Mouse (Mus musculus) small intestine, adult 2 months (tissue): ENCODE results near the gene Vrk3. TPM values are rescaled to one million over a fixed set of nuclear protein-coding genes. Genes with fewer than 3 reads are reported as not detected.
"Not testable (repeated sequence)": the region's sequence is repeated elsewhere in the genome, so short reads cannot be mapped to it uniquely, and the experiment has no call there.

Experiments
- H3K27ac ChIP-seq: fragments of 200-500 bp; 2 replicates; pipeline ENCODE4 v1.5.1; 2012; ENCODE audit warnings: low read depth, low read length, control low read depth, inconsistent platforms; ENCODE audit not compliant: insufficient read depth
- H3K27me3 ChIP-seq: fragments of 200-500 bp; 2 replicates; pipeline ENCODE4 v1.6.1; 2012; ENCODE audit warnings: mild to moderate bottlenecking, moderate library complexity, low read length, inconsistent platforms; ENCODE audit not compliant: control insufficient read depth, insufficient read depth
- H3K36me3 ChIP-seq: fragments of 200-500 bp; 2 replicates; pipeline ENCODE4 v1.6.1; 2012; ENCODE audit warnings: mild to moderate bottlenecking, low read length, control low read depth, inconsistent platforms; ENCODE audit not compliant: control insufficient read depth, insufficient read depth
- H3K4me1 ChIP-seq: fragments of 200-500 bp; 2 replicates; pipeline ENCODE4 v1.6.1; 2012; ENCODE audit warnings: low read length, inconsistent platforms, mixed read lengths; ENCODE audit not compliant: control insufficient read depth, insufficient read depth, insufficient read length
- H3K4me3 ChIP-seq: fragments of 200-500 bp; 2 replicates; pipeline ENCODE4 v1.5.1; 2012; ENCODE audit warnings: low read depth, mild to moderate bottlenecking, control low read depth, inconsistent platforms, low read length, moderate library complexity
- CTCF ChIP-seq: fragments of 200-500 bp; IDR thresholded peaks from 2 replicates; pipeline ENCODE4 v1.5.1; 2012; ENCODE audit warnings: low read depth, mild to moderate bottlenecking, control low read depth, inconsistent platforms, low read length, moderate library complexity, mixed read lengths; ENCODE audit not compliant: insufficient replicate concordance, insufficient read length; ENCODE audit errors: extremely low read depth
- POLR2A ChIP-seq: fragments of 200-500 bp; IDR thresholded peaks from 2 replicates; pipeline ENCODE4 v1.6.1; 2012; ENCODE audit warnings: low read depth, mild to moderate bottlenecking, control low read depth, inconsistent platforms, low read length, moderate library complexity
- WGBS: fragments of 180-500 bp; shearing (Covaris S2); methylation state at CpG from one replicate; pipeline ENCODE4 v1.1.7; 2018; 5-methylcytosine and 5-hydroxymethylcytosine counted together
- polyA plus RNA-seq: library from polyadenylated mRNA; depleted of rRNA; stranded (reverse); fragments of >200 nt; gene quantifications from 2 replicates; pipeline ENCODE4 v1.2.3, GENCODE M21; 2012; rRNA removed

Vrk3 gene
- polyA plus RNA-seq, result 20.4 and 40.3 TPM in 2 replicates

DNA sequence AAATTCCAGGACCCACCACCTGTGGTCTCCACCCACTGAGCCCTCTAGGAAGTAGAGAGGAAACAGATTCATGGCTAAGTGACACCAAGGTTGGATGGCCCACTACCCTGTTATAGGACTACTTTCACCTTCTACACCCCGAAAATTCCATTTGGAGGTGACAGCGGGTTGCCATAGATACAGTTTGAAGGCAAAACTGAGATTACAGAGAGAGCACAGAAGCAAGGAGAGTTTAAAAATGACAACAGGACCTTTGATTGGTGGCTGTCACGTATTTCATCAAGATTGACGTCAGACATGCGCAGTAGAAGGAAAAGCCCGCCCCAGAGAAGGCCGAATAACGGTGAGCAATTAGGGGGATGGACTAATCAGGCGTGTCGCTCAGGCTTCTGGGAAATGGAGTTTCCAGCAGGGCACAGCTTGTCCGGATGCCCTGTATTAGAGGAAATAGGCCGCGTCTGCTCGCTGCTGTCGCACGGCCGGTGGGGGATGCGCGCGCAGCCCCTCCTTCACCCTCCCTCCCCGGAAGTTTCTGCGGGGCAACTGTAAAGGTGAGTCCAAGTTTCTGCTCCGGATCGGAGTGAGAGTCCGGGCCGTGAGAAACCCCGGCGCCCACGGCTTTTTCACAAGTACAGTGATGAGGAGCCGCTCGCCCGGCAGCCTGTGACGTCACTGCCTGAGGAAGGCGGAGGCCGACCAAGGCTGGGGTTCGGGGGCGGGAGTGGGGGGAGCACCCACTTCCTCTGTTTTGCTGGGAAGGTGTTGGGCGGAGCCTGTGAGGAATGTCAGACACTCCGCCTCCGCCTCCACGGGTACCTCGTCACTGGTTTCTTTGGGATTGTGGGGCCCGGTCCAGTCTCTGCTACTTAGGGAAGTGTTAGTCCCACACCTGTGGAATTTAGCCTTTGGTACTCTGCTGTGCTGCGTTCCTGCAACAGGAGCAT is at the start of gene Vrk3:
Gene Vrk3, plus strand, starts transcription at position 313 of the 944 bp plus-strand sequence.
- H3K36me3 ChIP-seq, result peaks cover 8% of the 10 kb centered on the region
- peak within 1 kb of the TSS; percentile 89 for H3K27ac ChIP-seq
- H3K4me1 ChIP-seq, result peaks cover 8% of the 10 kb centered on the region
- H3K27me3 ChIP-seq, result no peaks in the 10 kb centered on the region
- under 1% methylated on average over 44 of the region's 44 CpGs for WGBS
- peak within 1 kb of the TSS; percentile 83 for H3K4me3 ChIP-seq
- TF ChIP-seq POLR2A, result peak; percentile 61; the same call in 1 of the 2 replicates
- TF ChIP-seq CTCF, result no peak

DNA sequence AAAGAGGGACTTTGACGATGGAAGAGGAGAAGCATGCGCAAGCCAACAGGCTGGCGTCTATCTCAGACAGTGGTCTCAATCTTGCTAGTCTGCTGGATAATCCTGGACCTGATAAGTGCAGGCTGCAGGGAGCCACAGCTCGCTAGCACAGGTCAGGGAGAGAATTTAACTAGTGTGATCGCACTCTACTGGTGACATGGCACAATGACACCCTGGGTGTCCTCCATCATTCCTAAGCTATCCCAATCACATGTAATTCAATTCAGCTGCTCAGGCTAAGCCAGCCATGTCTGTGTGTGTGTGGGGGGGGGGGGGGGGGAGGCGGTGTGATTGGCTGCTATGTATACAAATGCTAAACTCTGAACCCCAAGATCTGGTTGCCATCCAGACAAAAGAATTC is 46.3 kb upstream of the Vrk3 start:
- peak; percentile 59; the same call in 1 of the 2 replicates for TF ChIP-seq CTCF
- no peak for TF ChIP-seq POLR2A
- H3K27me3 ChIP-seq, result no peaks in the 10 kb centered on the region

DNA sequence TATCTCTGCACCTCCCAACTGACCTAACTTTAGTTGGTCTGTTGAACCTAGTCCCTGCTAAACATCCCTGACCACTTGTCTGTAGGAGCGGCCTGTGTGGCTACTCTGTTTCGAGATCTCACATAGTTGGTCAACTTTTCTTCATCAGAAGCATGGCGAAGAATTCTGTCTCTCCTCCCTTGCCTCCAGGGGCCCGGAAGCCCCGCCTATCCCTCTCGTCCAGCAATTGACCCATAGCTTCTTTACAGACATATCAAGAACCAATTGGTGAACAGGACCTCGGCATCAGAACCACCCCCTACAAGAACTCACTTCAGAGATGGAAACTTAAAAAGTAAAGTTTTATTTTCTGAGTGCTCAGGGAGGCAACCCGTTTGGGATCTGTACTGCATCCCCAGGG is 45.2 kb upstream of the Vrk3 start:
- 81% methylated on average over 8 of the region's 8 CpGs for WGBS
- no peaks in the 10 kb centered on the region for H3K4me1 ChIP-seq
- H3K4me3 ChIP-seq, result no peak overlapping the region
- TF ChIP-seq CTCF (no peak), POLR2A (no peak)
- no peaks in the 10 kb centered on the region for H3K27me3 ChIP-seq
- no peaks in the 10 kb centered on the region for H3K36me3 ChIP-seq
- no peak overlapping the region for H3K27ac ChIP-seq

More for the DNA sequence above, 46.3 kb upstream of the Vrk3 start:
- H3K36me3 ChIP-seq, result no peaks in the 10 kb centered on the region
- 12% methylated on average over 6 of the region's 6 CpGs for WGBS
- no peak overlapping the region for H3K27ac ChIP-seq
- peaks cover 7% of the 10 kb centered on the region for H3K4me1 ChIP-seq
- no peak overlapping the region for H3K4me3 ChIP-seq

DNA sequence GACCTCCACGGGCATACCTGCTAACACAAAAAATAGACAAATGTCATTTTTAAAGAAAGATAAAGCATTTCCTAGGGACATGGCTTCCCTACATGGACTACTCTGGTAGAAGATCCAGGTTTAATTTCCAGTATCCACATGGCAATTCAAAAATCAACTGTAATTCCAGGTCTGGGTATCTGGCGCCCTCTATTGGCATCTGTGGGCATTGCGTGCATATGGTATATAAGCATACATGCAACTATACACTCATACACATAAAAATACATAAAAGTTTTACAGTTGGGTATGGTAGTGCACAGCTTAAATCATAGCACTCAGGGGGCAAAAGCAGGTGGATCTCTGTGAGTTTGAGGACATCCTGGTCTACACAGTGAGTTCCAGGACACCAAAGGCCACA is 43.9 kb upstream of the Vrk3 start:
- WGBS, result 56% methylated on average over 3 of the region's 3 CpGs
- Histone ChIP-seq H3K27me3 (no peaks in the 10 kb centered on the region), H3K27ac (no peak overlapping the region), H3K4me1 (no peaks in the 10 kb centered on the region), H3K36me3 (no peaks in the 10 kb centered on the region), H3K4me3 (no peak overlapping the region)
- no peak for TF ChIP-seq CTCF
- no peak for TF ChIP-seq POLR2A

DNA sequence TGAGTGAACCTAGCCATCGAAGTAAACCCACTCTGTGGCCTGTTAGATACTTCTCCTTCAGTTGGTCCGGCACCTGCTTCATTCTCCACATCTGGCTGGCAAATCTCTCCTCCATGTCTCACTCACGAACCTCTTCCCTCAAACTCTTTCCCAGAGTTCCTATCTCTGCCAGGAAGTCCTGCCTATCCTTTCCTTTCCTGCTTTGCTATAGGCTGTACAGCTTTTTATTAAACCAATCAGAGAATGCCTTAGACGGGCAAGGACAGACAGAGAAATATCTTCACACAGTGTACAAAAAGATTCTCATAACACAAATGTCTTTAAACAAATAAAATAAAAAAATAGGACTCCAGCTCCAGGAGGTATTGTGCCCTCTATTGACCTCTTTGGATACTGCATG is 43.1 kb upstream of the Vrk3 start:
- no peaks in the 10 kb centered on the region for H3K27me3 ChIP-seq

DNA sequence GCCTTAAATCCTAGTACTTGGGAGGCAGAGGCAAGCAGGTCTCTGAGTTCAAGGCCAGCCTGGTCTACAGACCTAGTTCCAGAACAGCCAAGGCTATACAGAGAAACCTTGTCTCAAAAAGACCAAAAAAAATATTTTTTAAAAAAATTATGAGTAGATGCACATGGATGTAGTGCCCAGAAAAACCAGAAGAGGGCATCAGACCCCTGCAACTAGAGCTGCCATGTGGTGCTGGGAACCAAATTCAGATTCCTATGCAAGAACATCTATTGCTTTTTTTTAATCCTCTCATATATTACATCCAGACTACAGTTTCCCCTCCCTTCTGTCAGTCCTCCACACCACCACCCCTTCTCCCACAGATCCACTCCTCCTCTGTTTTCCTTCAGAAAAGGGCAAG is 41.9 kb upstream of the Vrk3 start:
- Histone ChIP-seq H3K4me1 (no peaks in the 10 kb centered on the region), H3K27ac (no peak overlapping the region), H3K27me3 (no peaks in the 10 kb centered on the region), H3K4me3 (no peak overlapping the region), H3K36me3 (no peaks in the 10 kb centered on the region)
- TF ChIP-seq CTCF (no peak), POLR2A (no peak)

More for the DNA sequence above, 43.1 kb upstream of the Vrk3 start:
- no peaks in the 10 kb centered on the region for H3K36me3 ChIP-seq
- TF ChIP-seq CTCF, result no peak
- TF ChIP-seq POLR2A, result no peak
- no peaks in the 10 kb centered on the region for H3K4me1 ChIP-seq
- H3K27ac ChIP-seq, result no peak overlapping the region
- no peak overlapping the region for H3K4me3 ChIP-seq
- WGBS, result 86% methylated on average over 4 of the region's 4 CpGs

DNA sequence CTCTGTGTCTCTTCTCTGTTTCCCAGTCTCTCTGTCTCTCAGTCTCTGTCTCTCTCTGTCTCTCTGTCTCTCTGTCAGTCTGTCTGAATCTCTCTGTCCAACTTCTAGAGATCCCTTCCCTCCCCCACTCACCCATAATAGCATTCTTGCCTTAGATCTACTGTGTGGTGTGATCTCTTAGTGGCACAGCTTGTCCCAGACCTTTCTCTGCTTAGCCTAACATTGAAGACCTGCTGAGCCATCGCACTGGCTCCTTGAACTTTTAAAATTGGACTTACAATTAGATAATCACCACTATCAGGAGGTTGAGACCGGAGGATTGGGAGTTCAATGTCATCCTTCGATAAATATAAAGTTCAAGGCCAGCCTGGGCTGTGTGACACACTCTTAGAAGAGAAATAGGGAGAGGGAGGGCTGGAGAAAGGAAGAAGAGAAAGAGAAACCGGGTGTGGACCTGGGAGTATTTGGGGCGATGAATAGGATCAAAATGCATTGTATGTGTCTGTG is 41.0 kb upstream of the Vrk3 start:
- Histone ChIP-seq H3K4me3 (no peak overlapping the region), H3K27ac (no peak overlapping the region), H3K27me3 (no peaks in the 10 kb centered on the region), H3K36me3 (no peaks in the 10 kb centered on the region), H3K4me1 (no peaks in the 10 kb centered on the region)
- 82% methylated on average over 5 of the region's 5 CpGs for WGBS
- TF ChIP-seq CTCF (no peak), POLR2A (no peak)

DNA sequence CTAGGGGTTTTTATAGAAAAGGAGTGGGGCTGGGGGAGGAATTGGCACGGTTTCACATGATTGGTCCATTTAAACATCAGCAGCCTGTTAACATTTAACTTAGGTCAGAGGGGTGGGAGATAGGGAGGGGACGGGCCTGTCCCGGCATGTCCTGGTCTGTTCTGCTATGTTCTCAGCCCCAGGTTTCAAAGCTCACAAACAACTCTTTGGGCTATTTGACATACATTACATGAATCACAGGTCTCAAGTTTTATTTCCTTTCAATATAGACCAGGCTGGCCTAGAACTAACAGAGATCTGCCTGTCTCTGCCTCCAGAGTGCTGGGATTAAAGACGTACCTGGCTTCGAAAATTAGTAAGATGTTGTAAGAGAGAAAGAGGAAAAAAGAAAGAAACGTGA is 40.1 kb upstream of the Vrk3 start:
- not testable (repeated sequence) for H3K36me3 ChIP-seq, H3K4me1 ChIP-seq, H3K27ac ChIP-seq, H3K4me3 ChIP-seq, H3K27me3 ChIP-seq
- 82% methylated on average over 6 of the region's 6 CpGs for WGBS
